Mouse (Mus musculus): ENCODE results near the gene Cntn5.

Gene Cntn5

GRCm38 (mm10) chr9:10904616-10905363 is at the start of gene Cntn5:
Cntn5 (minus strand) TSS chr9:10904775.
- no peak for DNase-seq (ENCODE audit: low spot score)

DNA sequence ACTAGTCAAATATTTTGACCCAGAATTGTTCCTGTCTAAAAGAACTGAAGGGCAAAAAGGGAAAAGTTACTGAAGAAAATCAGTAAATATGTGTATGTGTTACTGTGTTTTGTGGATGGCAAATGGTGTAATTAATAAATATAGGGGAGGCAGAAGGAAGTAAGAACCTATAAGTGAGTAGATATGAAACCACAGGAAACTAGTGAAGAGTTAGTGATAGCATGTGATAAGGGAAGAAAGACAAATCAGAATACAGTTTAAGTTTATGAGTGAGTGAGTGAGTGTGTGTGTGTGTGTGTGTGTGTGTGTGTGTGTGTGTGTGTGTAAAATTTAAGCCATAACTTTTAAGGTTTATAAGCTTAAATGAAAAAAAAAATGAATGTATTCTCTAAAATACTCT is 45.9 kb upstream of the Cntn5 start:
- DNase-seq (ENCODE audit: low spot score) = no peak

- peak; percentile 67 for DNase-seq (ENCODE audit: low spot score)
These were observed 5.0 kb upstream of the Cntn5 start for GRCm38 (mm10) chr9:10909573-10909972.

DNA sequence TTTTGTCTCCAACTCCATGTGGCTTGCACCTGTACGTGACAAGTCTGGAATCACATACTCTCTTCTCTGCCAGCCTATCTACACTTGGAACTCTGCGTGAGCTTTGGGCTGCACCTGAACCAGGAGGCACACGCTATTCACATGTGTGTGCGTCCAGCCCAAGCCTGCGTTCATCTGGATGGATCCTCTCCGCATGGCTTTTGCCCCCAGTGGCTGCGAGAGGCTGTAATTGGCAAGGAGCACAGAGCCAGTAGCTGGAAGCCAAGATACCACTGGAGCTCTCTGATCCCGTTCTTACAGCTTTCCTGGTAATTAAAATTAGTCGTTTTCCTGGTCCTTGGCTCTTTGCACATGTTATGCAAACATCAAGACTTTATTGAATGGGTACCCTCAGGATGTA is 1.1 kb upstream of the Cntn5 start:
- no peak for DNase-seq (ENCODE audit: low spot score)

DNA sequence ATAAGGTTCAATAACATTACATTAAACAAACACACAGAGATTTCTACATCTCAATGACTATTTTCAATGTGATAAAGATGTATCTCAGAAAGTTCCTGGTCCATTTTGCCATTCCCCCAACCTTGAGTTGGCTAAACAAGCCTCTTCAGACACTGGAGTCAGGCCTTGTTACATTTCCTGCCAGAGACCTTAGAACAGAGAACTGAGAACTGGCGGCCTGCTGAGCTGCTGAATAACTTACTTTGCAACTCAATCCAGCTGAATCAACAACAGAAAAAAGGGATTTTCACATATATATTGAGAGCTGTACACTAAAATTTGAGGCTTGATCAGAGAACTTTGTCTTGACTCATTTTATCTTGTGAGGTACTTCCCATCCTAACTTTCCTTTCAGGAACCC is 24.8 kb downstream of the Cntn5 start:
- DNase-seq (ENCODE audit: low spot score) = no peak

DNA sequence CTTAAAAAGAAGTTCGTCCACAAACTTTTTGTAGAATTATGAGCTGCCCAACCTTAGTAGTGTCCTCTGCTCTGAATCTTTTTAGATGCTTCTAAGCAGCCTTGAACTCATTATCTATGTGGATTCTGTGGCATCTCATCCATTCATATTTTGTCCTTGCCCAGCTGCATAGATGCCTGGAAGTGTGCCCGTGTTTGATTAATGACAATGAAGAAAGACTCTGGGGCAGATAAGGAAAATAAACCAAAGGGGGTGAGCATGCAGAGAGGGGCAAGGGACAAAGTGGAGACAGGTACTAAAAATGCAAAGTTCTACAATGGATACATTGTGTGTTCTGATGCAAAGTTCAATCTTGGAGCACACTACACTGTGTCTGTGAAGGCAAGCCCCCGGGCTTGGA is 30.7 kb downstream of the Cntn5 start:
- DNase-seq (ENCODE audit: low spot score) = no peak

GRCm38 (mm10) chr9:10856204-10856892 is 48.2 kb downstream of the Cntn5 start:
- DNase-seq (ENCODE audit: low spot score) = no peak

DNA sequence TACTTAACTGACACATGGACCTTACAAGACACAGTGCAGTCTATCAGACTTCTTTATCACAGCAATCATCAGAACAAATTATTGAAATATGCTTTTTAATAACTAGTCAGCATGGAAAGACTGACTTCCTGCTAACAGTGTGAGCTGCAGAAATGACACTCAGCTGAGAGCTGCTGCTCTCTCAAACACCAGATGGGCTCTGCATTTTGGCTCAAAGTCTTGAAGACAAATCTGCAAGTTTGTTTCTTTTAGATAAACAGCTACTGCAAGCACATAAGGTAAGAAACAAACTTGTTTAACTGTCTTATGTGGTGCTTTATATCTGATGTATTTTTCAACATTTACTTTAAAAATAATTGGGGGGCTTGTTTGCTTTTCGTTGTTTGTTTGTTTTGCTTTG is 87.9 kb downstream of the Cntn5 start:
- DNase-seq (ENCODE audit: low spot score) = no peak

GRCm38 (mm10) chr9:10797158-10797557 is 107.4 kb downstream of the Cntn5 start:
- DNase-seq (ENCODE audit: low spot score) = no peak

- DNase-seq (ENCODE audit: low spot score) = no peak
These were observed 109.5 kb downstream of the Cntn5 start for GRCm38 (mm10) chr9:10795102-10795501.

DNA sequence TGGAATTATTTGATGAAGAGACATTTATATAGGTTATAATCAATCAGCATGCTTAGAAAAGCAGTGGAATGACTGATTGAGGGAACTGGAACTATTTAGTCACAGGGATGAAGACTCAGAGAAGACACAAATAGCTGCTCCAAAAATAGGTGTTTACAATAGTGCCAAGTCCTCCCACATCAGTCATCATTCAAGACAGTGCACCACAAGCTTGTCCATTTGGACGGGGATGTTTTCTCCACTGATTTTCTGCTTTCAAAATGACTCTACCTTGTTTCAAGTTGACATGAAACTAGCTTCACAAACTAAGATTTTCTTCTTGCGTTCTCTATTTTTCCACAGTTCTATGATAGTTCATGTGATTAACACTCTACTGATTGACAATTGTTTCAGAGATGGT is 172.7 kb downstream of the Cntn5 start:
- DNase-seq (ENCODE audit: low spot score) = no peak

DNA sequence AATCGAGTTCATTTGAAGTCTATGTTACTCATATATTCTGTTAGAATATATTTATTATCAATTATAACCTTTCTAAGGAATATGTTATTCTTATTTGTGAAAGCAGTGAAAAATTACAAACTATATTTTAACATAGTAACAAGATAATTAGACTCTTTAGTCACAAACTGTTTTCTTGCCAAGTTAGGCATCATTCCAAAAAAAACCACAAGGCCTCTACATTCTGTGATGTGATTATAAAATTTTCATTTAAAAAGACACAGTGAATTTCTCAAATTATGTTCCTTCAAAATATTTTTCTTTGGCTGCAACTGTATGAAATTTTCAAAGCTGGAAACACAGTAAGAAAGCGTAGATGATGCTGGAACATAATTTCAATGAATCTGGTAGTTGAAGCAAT is 180.4 kb downstream of the Cntn5 start:
- peak; percentile 2 for DNase-seq (ENCODE audit: low spot score)

DNA sequence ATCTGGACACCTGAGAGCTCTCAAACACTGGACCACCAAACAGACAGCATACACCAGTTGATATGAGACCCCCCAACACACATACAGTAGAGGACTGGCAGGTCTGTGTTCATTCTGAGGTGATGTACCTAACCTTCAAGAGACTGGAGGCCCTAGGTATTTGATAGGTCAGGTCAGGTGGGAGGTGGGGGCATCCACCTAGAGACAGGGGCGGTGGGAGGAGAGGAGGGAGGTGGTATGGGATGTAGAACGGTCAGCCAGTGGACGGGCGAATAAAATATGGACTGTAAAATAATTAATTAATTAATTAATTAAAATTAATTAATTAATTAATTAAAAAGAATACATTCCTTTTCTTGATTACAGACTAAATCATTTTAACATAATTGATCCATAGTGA is 182.5 kb downstream of the Cntn5 start:
- no peak for DNase-seq (ENCODE audit: low spot score)

- no peak for DNase-seq (ENCODE audit: low spot score)
These were observed 185.6 kb downstream of the Cntn5 start for GRCm38 (mm10) chr9:10718986-10719385.

- DNase-seq (ENCODE audit: low spot score) = no peak
These were observed 190.9 kb downstream of the Cntn5 start for GRCm38 (mm10) chr9:10713641-10714040.

DNA sequence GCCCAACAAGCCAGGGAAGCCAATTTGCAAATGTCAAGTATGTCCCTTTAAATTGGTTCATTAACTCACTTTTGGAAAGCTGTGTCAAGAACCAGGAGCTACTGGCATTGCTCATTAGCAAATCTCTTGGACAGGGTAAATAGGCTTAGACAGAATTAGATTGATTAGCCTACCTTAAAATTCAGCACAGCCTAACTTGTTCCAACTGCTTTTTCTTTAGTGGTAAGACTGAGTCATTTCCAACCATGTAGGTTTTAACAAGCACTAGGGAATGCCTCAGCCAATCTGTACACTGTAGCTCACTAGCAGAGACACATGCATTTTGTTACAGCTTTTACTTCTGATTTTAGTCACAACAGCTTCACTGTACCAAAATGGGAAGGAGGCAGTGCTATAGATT is 222.9 kb downstream of the Cntn5 start:
- no peak for DNase-seq (ENCODE audit: low spot score)

GRCm38 (mm10) chr9:10681181-10681580 is 223.4 kb downstream of the Cntn5 start:
- no peak for DNase-seq (ENCODE audit: low spot score)

DNA sequence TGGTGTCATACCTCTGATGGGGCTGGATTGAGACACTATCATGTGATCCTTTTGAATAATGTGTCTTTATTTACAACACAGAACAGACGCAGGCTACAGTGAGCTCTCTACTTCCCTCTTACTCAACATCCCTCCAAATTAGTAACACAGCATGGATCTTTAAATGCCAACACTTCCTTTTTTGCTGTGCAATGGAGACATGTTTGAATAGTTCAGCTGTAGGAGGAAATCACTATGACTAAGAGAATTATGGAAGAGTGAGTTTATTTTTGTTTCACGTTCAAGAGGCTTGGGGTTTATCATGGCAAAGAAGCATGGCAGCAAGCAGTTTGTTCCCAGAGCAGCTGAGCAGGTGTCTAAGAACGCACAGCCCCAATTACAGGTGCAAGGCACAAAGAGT is 235.9 kb downstream of the Cntn5 start:
- DNase-seq (ENCODE audit: low spot score) = no peak

GRCm38 (mm10) chr9:10667438-10667837 is 237.1 kb downstream of the Cntn5 start:
- no peak for DNase-seq (ENCODE audit: low spot score)

DNA sequence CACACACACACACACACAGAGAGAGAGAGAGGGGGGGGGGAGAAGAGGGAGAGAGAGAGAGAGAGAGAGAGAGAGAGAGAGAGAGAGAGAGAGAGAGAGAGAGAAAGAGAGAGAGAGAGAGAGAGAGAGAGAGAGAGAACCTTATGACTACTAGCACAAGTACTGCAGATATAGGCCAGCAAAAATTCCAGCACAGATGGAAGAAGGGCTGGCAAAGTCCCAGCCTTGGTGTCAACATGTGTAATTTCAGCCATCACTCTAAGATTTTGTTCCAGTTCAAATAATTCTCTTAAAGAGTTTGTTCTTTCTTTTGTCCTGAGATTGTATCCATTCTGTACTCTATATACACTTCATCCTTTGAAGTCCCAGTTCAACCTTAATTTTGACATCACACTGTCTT is 238.8 kb downstream of the Cntn5 start:
- DNase-seq (ENCODE audit: low spot score) = no peak

DNA sequence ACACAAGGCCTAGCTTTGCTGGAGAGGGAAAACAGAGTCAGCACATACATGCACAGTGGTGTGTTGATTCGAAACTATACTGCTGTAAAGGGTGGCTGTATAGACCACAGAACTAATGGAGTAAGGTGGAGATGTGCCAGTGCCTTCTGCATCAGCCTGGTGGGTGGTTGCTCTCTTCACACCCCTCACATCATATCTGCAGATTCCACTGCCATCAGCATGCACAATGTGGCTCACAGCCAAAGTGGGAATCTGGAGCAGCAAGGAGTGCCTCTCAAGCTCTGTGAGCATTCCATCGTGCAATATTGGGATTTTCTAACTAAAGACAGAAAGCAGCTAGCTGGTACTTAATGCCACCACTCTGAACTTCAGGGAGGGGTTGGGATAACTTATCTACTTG is 241.5 kb downstream of the Cntn5 start:
- peak; percentile 27 for DNase-seq (ENCODE audit: low spot score)

DNA sequence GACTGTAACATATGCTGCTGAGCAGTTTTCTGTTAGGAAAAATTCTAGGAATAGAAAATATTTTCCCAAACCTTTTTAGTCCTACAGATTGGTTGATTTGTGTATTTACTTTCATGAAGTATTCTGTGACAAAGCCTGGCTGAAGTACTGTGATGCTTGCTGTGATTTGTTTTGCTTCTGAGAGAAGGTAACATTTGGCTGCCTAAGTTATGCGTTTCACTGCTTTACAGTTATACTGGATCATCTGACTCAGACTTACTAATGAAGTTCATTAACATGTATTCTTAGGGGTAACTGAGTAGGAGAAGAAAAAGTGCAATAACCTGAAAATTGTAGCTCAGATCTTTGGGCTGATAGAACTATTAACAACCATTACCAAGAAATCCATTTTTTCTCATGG is 245.1 kb downstream of the Cntn5 start:
- DNase-seq (ENCODE audit: low spot score) = no peak

- DNase-seq (ENCODE audit: low spot score) = no peak
These were observed 246.5 kb downstream of the Cntn5 start for GRCm38 (mm10) chr9:10658086-10658485.
